Mouse (Mus musculus): ENCODE data around the gene Entr1.

DNA sequence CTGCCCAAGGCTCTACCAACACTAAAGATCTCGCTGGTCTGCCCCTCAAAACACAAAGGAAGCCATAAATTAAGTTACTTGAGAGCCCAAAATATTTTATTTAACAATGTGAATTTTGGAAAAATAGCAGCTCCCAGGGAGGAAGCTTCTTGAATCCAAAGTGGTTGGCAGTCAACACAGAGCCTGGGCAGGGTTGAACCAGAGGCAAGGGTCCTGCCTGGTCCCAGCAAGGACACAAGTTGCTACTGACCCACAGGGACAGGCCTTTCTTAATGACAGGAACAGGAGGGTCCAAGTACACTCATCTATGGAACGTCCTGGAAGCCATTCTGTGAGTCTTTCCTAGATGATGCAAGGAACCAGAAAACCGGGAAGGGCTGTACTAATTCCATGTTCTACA is 20.2 kb upstream of the Entr1 start:
- TF ChIP-seq GATA1 (IDR thresholded peaks at IDR 0.05; ENCODE audit: low read length), result no peak
- no peak for TF ChIP-seq TAL1 (IDR thresholded peaks at IDR 0.05; ENCODE audit: low read length)

Data from erythroblast, embryonic 14.5 days (primary cell).